Mouse (Mus musculus) bone marrow, adult 2 months (tissue): ENCODE data around the gene Cxcr4.

Experiments
- CTCF ChIP-seq: fragments of 200-500 bp; IDR thresholded peaks from 2 replicates; pipeline ENCODE4 v1.5.1; 2011; ENCODE audit warnings: low read length, control low read depth; ENCODE audit not compliant: control insufficient read depth, insufficient read depth
- POLR2A ChIP-seq: fragments of 200-500 bp; IDR thresholded peaks from 2 replicates; pipeline ENCODE4 v1.6.1; 2011; ENCODE audit warnings: low read depth, mild to moderate bottlenecking, control low read depth, low read length, borderline replicate concordance; ENCODE audit not compliant: control insufficient read depth

DNA sequence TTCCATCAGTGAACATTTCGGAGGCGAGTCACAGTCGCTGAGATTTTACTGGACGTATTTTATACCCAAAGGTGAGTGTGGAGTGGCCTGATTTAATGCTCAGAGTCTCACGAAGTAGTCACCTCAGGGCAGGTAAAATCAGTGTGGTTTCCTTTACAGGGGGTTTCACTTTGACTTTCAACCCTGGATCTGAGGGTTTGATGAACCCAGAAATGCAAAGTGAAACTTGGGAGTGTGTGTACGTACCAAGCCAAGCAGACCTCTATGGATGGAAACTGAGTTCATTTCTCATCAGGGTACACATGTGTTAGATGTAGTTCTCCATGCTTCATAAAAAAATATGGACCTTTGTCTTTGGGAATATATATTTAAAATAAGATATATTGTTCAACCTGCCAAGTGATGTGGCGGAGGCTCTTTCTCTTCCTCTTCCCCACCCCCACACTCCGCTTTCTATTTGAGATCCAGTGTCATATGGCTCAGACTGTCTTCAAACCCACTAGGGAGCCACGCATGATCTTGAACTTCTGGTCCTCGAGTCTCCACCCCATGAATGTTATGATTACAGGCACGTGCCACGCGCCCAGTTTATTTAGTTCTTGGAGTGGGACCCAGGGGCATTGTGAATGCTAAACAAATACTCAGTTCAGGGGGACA, 25.7 kb upstream of the Cxcr4 start:
- TF ChIP-seq POLR2A = no peak
- no peak for TF ChIP-seq CTCF
